Mouse (Mus musculus) heart, adult 18-20 months (tissue): ENCODE results near the gene Usp39. TPM values are rescaled to one million over a fixed set of nuclear protein-coding genes. Genes with fewer than 3 reads are reported as not detected.
A peak's percentile ranks its signal among the peaks of the same experiment; 100 is the strongest.

Experiments
- DNase-seq, 2 experiments: peaks; one replicate each; pipeline ENCODE4 v3.0.0; 2021 to 2022; ENCODE audit warnings: mixed read lengths in 1 of 2
- total RNA-seq, 2 experiments: library from RNA; stranded (reverse); gene quantifications; 2 replicates each; pipeline ENCODE4 v1.2.3; 2021

The Usp39 gene
- total RNA-seq, 2 experiments from 2014 or later, result 15.9 to 16.1 TPM

GRCm38 (mm10) chr6:72302349-72302925, 42.5 kb downstream of the Usp39 start:
- DNase-seq, result no peak

- no peak for DNase-seq
Measured at GRCm38 (mm10) chr6:72297825-72298224, 47.2 kb downstream of the Usp39 start.

- no peak for DNase-seq
Measured at GRCm38 (mm10) chr6:72292972-72293651, 51.9 kb downstream of the Usp39 start.

- DNase-seq, result no peak
Measured at GRCm38 (mm10) chr6:72289484-72289883, 55.5 kb downstream of the Usp39 start.

- DNase-seq, result peak; percentile 33 to 67
Measured at GRCm38 (mm10) chr6:72283914-72284313, 61.1 kb downstream of the Usp39 start.

- DNase-seq, result no peak
Measured at GRCm38 (mm10) chr6:72280410-72280998, 64.5 kb downstream of the Usp39 start.

- no peak for DNase-seq
Measured at GRCm38 (mm10) chr6:72279505-72279904, 65.5 kb downstream of the Usp39 start.

GRCm38 (mm10) chr6:72278835-72279234, 66.1 kb downstream of the Usp39 start:
- no peak for DNase-seq

- DNase-seq, result peak; percentile 73 to 93
Measured at GRCm38 (mm10) chr6:72277508-72278166, 67.3 kb downstream of the Usp39 start.

GRCm38 (mm10) chr6:72276972-72277441, 68.0 kb downstream of the Usp39 start:
- DNase-seq, result peak; percentile 57 to 79

- no peak for DNase-seq
Measured at GRCm38 (mm10) chr6:72276141-72276540, 68.8 kb downstream of the Usp39 start.

- DNase-seq, result no peak
Measured at GRCm38 (mm10) chr6:72275527-72275926, 69.5 kb downstream of the Usp39 start.

GRCm38 (mm10) chr6:72273153-72273552, 71.8 kb downstream of the Usp39 start:
- DNase-seq, result no peak

GRCm38 (mm10) chr6:72272161-72272696, 72.8 kb downstream of the Usp39 start:
- DNase-seq, result no peak

- no peak for DNase-seq
Measured at GRCm38 (mm10) chr6:72270952-72271519, 73.9 kb downstream of the Usp39 start.

GRCm38 (mm10) chr6:72270258-72270657, 74.7 kb downstream of the Usp39 start:
- DNase-seq, result no peak

Other genes with a start within 250 kb of the Usp39 start
- gene St3gal5, start 247.6 kb downstream of the Usp39 start, total RNA-seq, result 10 to 100 TPM; 62.4 to 70.3 TPM
- gene Atoh8, start 109.6 kb downstream of the Usp39 start, total RNA-seq, result 1 to 10 TPM; 8.3 to 9.1 TPM
- not detected for gene Sftpb, start 40.6 kb downstream of the Usp39 start, total RNA-seq
- 1 to 10 TPM; 8.4 to 8.5 TPM for gene 0610030E20Rik, start 2.1 kb upstream of the Usp39 start, total RNA-seq
- gene Tmem150a, start 10.3 kb upstream of the Usp39 start, total RNA-seq, result 10 to 100 TPM; 20.0 to 22.6 TPM
- 10 to 100 TPM; 37.5 to 41.6 TPM for gene Rnf181, start 21.8 kb upstream of the Usp39 start, total RNA-seq
- gene Vamp5, start 35.3 kb upstream of the Usp39 start, total RNA-seq, result 10 to 100 TPM; 48.9 to 61.5 TPM
- 10 to 100 TPM; 70.0 to 79.6 TPM for gene Vamp8, start 45.5 kb upstream of the Usp39 start, total RNA-seq
- 10 to 100 TPM; 26.0 to 34.2 TPM for gene Ggcx, start 69.1 kb upstream of the Usp39 start, total RNA-seq
- 100 to 1,000 TPM; 130 to 166 TPM for gene Mat2a, start 94.4 kb upstream of the Usp39 start, total RNA-seq
- under 1 TPM in 1 of 2 experiments, not detected in 1; 0.25 TPM for gene Sh2d6, start 176.5 kb upstream of the Usp39 start, total RNA-seq
- gene Capg, start 199.2 kb upstream of the Usp39 start, total RNA-seq, result 10 to 100 TPM in 1 of 2 experiments, 1 to 10 TPM in 1; 9.4 to 11.9 TPM